Mouse (Mus musculus): ENCODE data around the gene Ptprg.

DNA sequence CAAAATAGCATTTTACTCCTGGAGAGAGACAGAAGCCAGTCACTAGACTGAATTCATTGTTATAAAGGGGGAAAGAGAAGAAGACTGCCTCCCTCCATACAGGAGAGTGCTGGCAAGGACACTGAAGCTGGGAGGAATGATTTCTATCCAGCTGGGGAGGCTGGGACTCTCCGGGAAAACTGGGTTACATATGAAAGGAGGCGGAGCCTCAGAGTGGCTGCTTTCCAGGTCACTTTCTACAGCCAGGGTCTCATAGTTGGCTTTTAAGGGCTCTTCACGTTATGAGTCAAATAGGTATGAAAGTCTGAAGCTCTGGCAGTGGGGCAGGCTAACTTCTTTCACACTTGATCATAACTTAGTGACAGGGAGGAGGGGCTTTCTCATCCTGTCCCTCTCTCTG, 129.1 kb downstream of the Ptprg start:
- TF ChIP-seq POLR2A (IDR thresholded peaks at IDR 0.05; ENCODE audit: insufficient read depth, low read depth, low read length): no peak
- TF ChIP-seq CTCF (IDR thresholded peaks at IDR 0.05): no peak
- no peak for TF ChIP-seq EP300 (IDR thresholded peaks at IDR 0.05; ENCODE audit: insufficient read depth, low read depth, low read length)
